Mouse (Mus musculus) ES-Bruce4 (cell line): ENCODE results near the gene Txndc5.

Experiments used
- CTCF ChIP-seq: IDR thresholded peaks from one replicate; pipeline ENCODE4 v1.8.1; 2011; ENCODE audit warnings: low read depth, low read length
- EP300 ChIP-seq: IDR thresholded peaks from 2 replicates; pipeline ENCODE4 v1.6.1; 2011; ENCODE audit warnings: low read depth, low read length; ENCODE audit not compliant: insufficient read depth
- POLR2A ChIP-seq: IDR thresholded peaks from one replicate; pipeline ENCODE4 v1.8.1; 2011; ENCODE audit warnings: low read length; ENCODE audit not compliant: insufficient read depth

GRCm38 (mm10) chr13:38515431-38515830, 13.2 kb downstream of the Txndc5 start:
- TF ChIP-seq CTCF (no peak), EP300 (no peak), POLR2A (no peak)
